Mouse (Mus musculus): ENCODE measurements at regions not wholly inside any gene's neighbourhood (a gene's known extent, or its start where the extent isn't known, plus 50 kb on each side); places are given as distances from the start of the nearest gene placed in this dataset.

DNA sequence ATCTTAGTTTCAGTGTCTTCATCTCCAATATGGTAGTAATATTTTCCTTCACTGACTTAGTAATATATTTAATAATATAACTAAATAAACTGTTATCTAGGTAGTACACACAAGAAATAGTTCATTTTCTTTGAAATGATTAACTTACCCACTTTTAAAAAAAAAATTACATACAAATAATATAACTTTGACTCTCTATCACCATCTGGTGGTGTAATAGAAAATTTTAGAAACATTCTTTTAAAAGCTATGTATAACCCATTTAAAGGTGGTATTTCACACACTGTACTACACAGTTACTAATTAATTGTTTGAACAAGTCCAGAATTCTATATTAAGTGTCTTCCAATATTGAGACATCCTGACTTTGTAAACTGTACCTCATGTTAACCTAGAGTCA is 53.9 kb upstream of the Olfr266 start:
- ATAC-seq (replicated peaks; ENCODE audit: low read depth, poor library complexity, severe bottlenecking) = no peak; the same call in 1 of the 2 replicates

DNA sequence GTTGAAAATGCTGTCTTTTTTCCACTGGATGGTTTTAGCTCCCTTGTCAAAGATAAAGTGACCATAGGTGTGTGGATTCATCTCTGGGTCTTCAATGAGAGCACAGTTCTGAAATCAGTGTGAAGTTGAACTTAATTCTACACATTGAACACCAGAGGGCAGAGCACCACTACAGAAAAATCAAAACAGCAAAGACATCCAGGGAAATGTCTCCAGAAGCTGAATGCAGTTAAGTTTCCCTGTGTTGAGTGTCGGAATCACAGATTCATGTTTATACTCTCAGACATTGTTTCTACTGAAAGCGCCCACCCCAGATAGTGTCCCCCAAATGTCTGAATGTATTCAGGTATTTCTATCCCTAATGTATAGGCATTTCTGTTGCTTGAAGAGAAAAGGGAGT is 77.1 kb upstream of the Olfr266 start:
- peak; percentile 66; the same call in 1 of the 2 replicates for ATAC-seq (replicated peaks; ENCODE audit: low read depth, poor library complexity, severe bottlenecking)

- no peak for ATAC-seq (replicated peaks; ENCODE audit: low read depth, poor library complexity, severe bottlenecking)
Observed at GRCm38 (mm10) chr3:106906668-106907067, 80.6 kb upstream of the Olfr266 start.

DNA sequence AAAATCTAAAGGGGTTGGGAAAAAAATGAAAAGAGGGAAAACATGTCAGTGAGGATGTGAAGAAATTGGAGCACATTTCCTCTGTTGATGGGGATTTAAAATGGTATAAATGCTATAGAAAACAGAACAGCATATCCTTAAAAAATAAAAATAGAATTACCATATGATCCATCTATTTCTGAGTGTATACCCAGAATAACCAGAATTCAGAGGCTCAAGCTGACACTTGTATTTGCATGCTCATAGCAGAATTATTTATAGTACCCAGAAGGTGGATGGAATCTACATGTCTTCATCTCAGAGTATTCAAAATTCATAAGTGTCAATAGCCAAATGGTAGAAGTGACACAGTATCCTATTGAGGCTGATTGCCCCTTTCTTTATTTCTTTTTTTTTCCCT is 99.9 kb upstream of the Kcna3 start:
- no peak for ATAC-seq (replicated peaks; ENCODE audit: low read depth, poor library complexity, severe bottlenecking)

DNA sequence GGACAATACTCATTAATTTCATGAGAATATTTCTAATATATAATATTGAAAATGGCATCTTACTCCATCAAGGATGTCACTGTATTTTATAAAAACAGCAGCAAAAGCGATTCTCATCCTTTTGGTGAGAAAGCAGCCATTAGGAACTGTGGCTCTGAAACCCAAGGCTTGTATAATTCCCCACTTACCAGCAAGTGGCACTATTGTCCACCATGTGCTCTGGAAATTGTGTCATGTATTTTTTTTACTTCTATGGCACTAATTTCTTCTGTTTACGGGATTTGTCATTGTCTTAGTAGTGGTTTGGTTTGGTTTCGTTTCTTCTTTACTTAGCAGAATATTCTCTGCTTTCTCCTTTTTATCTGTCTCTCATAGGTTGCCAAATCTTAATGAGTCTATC is 95.9 kb upstream of the Kcna3 start:
- ATAC-seq (replicated peaks; ENCODE audit: low read depth, poor library complexity, severe bottlenecking) = peak; percentile 90

DNA sequence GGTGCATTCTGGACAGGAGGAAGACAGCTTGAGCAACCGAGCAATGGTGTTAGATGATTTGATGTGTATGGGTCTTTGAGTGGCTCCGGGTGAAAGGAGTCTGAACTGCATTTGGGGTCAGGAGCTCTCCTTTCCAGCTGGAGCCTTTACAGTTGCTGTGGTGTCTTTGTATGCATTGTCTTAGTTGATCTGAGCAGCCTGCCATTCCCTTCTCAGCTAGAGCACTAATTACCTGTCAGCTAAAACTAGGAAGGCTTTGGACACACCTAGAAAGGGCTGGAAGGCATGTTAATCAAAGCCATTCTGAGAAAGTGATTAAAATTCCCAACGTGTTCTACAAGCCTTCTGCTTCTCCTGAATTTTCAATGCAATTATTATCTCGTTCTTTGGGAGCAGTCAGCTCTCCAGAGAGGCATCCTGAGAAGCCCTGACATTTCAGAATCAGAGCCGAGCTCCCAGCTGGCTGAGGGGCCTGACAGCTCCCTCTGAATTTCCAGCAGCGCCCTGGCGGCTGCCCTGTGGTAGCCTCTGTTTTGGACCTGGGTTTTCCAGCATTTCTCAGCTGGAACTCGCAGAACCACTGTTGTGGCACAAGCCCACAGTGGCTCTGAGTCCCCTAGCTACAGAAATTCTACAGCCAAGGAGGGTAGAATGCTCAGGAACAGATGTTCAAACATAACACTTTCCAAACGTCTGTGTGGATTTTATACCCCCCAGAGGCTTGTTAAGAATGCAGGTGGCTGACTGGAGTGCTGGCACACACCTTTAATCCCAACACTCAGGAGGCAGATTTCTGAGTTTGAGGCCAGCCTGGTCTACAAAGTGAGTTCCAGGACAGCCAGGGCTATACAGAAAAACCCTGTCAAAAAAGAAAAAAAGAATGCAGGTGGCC is 80.2 kb upstream of the Kcna3 start:
- no peak for ATAC-seq (replicated peaks; ENCODE audit: low read depth, poor library complexity, severe bottlenecking)

GRCm38 (mm10) chr3:106957162-106957895 is 78.6 kb upstream of the Kcna3 start:
- ATAC-seq (replicated peaks; ENCODE audit: low read depth, poor library complexity, severe bottlenecking) = no peak

- no peak for ATAC-seq (replicated peaks; ENCODE audit: low read depth, poor library complexity, severe bottlenecking)
Observed at GRCm38 (mm10) chr3:106958194-106958593, 77.8 kb upstream of the Kcna3 start.

DNA sequence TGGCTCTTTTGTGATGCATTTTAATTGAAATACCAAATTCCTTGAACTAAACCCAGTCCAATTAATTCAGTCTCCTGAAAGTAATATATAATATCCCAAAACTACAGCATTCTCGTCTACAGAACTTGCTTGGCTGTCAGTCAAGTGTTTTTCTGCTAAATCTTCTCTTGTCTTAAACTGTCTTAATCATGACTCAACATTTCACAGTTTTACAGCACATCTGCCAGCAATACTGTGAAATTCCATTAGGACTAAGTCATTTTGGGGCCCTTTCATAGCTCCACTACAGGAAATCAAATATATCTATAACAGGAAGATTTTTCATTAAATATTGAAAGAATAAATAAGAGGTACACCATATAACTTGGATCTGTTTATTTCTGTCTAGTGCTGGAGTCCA is 75.4 kb upstream of the Kcna3 start:
- ATAC-seq (replicated peaks; ENCODE audit: low read depth, poor library complexity, severe bottlenecking) = no peak

DNA sequence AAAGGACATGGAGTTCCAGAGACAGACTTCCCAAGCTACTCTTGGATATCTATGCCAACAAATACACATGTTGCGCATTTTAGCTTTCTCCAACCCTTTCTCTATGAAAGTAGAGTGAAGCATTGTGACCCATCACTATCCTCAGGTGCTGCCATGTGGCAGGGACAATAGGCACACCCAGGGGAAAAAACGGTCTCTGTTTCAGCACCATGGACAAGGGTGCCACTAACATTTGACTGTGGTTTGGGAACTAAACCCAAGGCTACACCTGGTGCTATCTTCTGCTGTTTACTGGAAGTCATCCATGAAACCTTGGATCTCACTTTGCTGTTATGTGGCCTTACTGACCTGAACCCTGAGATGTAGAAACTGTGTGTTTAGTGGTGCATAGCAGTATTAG is 73.5 kb upstream of the Kcna3 start:
- peak; percentile 74 for ATAC-seq (replicated peaks; ENCODE audit: low read depth, poor library complexity, severe bottlenecking)

- ATAC-seq (replicated peaks; ENCODE audit: low read depth, poor library complexity, severe bottlenecking) = no peak
Observed at GRCm38 (mm10) chr3:106966198-106966597, 69.8 kb upstream of the Kcna3 start.

GRCm38 (mm10) chr3:106967479-106967878 is 68.5 kb upstream of the Kcna3 start:
- ATAC-seq (replicated peaks; ENCODE audit: low read depth, poor library complexity, severe bottlenecking) = no peak

DNA sequence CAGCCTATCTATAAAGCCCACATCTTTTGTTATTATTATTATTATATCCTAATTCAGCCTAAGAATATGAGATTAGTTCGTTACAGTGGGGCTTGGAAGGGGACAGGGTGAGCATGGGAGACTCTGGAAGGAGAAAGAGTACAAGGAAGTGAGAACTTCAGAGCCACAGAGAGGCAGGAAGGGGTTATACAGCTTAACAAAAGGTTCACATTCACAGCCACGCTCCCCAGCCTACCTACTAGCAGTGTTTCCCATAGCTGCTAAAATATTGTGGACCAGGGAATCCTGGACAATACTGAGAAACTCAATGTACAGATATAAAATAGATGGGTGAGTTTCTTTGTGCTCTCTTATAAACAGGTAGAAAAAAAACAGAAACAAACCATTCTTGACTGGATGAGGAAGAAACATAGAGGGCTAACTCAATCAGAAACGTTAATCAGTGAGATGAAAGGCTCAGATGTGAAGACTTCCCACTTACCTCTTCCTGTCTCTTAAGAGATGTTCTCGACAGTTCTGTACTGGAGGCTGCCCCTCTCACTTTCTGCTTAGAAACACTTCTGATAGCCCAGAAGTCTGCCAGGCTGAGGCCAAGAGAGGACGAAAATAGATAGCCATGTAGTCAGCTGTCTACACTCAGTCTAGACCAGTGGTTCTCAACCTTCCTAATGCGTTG is 61.7 kb upstream of the Kcna3 start:
- no peak for ATAC-seq (replicated peaks; ENCODE audit: low read depth, poor library complexity, severe bottlenecking)

GRCm38 (mm10) chr3:106978728-106979127 is 57.2 kb upstream of the Kcna3 start:
- no peak for ATAC-seq (replicated peaks; ENCODE audit: low read depth, poor library complexity, severe bottlenecking)

DNA sequence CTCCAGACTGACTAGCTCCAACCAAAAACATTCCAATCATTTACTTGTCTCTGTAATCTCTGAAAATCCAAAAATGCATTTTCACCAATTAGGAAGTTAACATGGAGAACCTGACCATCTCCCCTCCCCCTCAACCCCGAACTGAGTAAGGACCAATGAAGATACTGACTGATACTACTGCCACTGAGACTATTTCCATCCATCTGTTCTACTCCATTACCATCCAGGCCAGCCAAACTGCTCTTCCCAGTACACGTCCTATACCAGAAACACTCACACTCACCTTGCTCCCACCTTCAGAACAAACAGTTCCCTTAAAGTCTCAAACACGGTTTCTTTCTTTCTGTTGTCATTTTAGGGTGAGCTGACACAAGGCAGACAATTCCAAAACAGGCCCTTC is 55.1 kb upstream of the Kcna3 start:
- no peak for ATAC-seq (replicated peaks; ENCODE audit: low read depth, poor library complexity, severe bottlenecking)

DNA sequence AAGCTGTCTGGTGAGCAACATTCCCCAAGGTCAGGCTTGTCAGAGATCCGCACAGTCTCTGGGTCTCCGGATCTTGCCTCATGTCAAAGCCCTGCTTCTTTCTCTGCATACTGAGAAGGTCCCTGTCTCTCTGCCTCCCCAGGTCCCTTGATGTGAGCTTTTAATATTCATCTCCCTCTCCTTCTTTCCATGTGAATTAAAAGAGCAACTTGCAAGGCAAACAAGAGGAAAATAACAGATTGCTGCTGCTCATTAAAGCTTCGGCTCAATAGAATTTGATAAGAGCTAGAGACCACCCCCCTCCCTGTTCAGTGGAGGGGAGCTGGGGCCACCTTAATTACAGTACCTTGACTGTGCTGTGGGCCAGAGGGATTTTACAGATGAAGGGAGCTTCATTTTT is 54.6 kb upstream of the Kcna3 start:
- no peak for ATAC-seq (replicated peaks; ENCODE audit: low read depth, poor library complexity, severe bottlenecking)

- no peak for ATAC-seq (replicated peaks; ENCODE audit: low read depth, poor library complexity, severe bottlenecking)
Observed at GRCm38 (mm10) chr3:106984231-106984630, 51.7 kb upstream of the Kcna3 start.
